Mouse (Mus musculus) intestine, postnatal 0 days (tissue): ENCODE data around the gene Actr2. TPM values are rescaled to one million over a fixed set of nuclear protein-coding genes. Genes with fewer than 3 reads are reported as not detected.

Source experiments
- ATAC-seq: fragments of 200-750 bp; cut with Nextera tagmentation; 2 replicates; pipeline ENCODE4 v1.8.0; 2017; ENCODE audit warnings: mild to moderate bottlenecking, moderate TSS enrichment, moderate library complexity
- H3K27ac ChIP-seq: fragments of 300-500 bp; sonication (generic); 2 replicates; pipeline ENCODE4 v1.5.1; 2014; ENCODE audit warnings: mild to moderate bottlenecking, low read depth, low read length, moderate library complexity
- H3K27me3 ChIP-seq: fragments of 300-500 bp; sonication (generic); replicated peaks from 2 replicates; pipeline ENCODE4 v1.6.1; 2014; ENCODE audit warnings: low read length, mixed read lengths; ENCODE audit not compliant: control insufficient read depth, insufficient read depth
- H3K36me3 ChIP-seq: fragments of 300-500 bp; sonication (generic); 2 replicates; pipeline ENCODE4 v1.6.1; 2014; ENCODE audit warnings: mild to moderate bottlenecking, moderate library complexity; ENCODE audit not compliant: control insufficient read depth, insufficient read depth
- H3K4me1 ChIP-seq: fragments of 300-500 bp; sonication (generic); replicated peaks from 2 replicates; pipeline ENCODE4 v1.6.1; 2014; ENCODE audit warnings: antibody characterized with exemption, low read length, mixed read lengths; ENCODE audit not compliant: control insufficient read depth, insufficient read depth
- H3K4me2 ChIP-seq: fragments of 300-500 bp; sonication (generic); replicated peaks from 2 replicates; pipeline ENCODE4 v1.6.1; 2014; ENCODE audit warnings: low read depth, mild to moderate bottlenecking, moderate library complexity
- H3K4me3 ChIP-seq: fragments of 300-500 bp; sonication (generic); 2 replicates; pipeline ENCODE4 v1.5.1; 2014; ENCODE audit warnings: low read depth, low read length
- H3K9ac ChIP-seq: fragments of 300-500 bp; sonication (generic); 2 replicates; pipeline ENCODE4 v1.6.1; 2014; ENCODE audit warnings: mild to moderate bottlenecking, low read depth, low read length
- H3K9me3 ChIP-seq: fragments of 300-500 bp; sonication (generic); 2 replicates; pipeline ENCODE4 v1.6.1; 2016; ENCODE audit warnings: mixed run types; ENCODE audit not compliant: control insufficient read depth
- CTCF ChIP-seq: sonication (generic); IDR thresholded peaks from 2 replicates; pipeline ENCODE4 v1.5.1; 2016; ENCODE audit warnings: low read depth, mild to moderate bottlenecking, control low read depth, antibody characterized with exemption, moderate library complexity
- WGBS: fragments of 180-500 bp; shearing (Covaris S2); extraction: QIAGEN DNeasy Blood & Tissue Kit; methylation state at CpG from one replicate; pipeline ENCODE4 v1.1.7; 2014; 5-methylcytosine and 5-hydroxymethylcytosine counted together
- polyA plus RNA-seq: library from polyadenylated mRNA; unstranded; fragments of >200 nt; fragmentation: Nextera tagmentation; extraction: Ambion mirVana; gene quantifications from 2 replicates; pipeline ENCODE4 v1.2.1, GENCODE M21; 2015

Actr2 gene
- polyA plus RNA-seq, 1 experiment from 2014 or later = 109 TPM

GRCm38 (mm10) chr11:20018905-20019304 is 93.8 kb downstream of the Actr2 start:
- no peak for ATAC-seq
- 97% methylated on average over 2 of the region's 2 CpGs for WGBS

GRCm38 (mm10) chr11:20017937-20018336 is 94.8 kb downstream of the Actr2 start:
- H3K27me3 ChIP-seq = no peaks in the 10 kb centered on the region
- peaks cover 62% of the 10 kb centered on the region for H3K36me3 ChIP-seq
- H3K27ac ChIP-seq = no peak overlapping the region
- H3K9me3 ChIP-seq = peaks cover 8% of the 10 kb centered on the region
- H3K4me2 ChIP-seq = no peak overlapping the region
- no peaks in the 10 kb centered on the region for H3K4me1 ChIP-seq
- no peak for TF ChIP-seq CTCF
- H3K4me3 ChIP-seq = no peak overlapping the region
- no peak for ATAC-seq
- no peak overlapping the region for H3K9ac ChIP-seq
- WGBS = 96% methylated on average over 13 of the region's 13 CpGs

More at GRCm38 (mm10) chr11:20018905-20019304, 93.8 kb downstream of the Actr2 start:
- peaks cover 70% of the 10 kb centered on the region for H3K36me3 ChIP-seq
- no peak overlapping the region for H3K4me2 ChIP-seq
- no peak overlapping the region for H3K9ac ChIP-seq
- H3K9me3 ChIP-seq = peaks cover 8% of the 10 kb centered on the region
- TF ChIP-seq CTCF = no peak
- H3K27me3 ChIP-seq = no peaks in the 10 kb centered on the region
- H3K27ac ChIP-seq = no peak overlapping the region
- H3K4me3 ChIP-seq = no peak overlapping the region
- no peaks in the 10 kb centered on the region for H3K4me1 ChIP-seq

- TF ChIP-seq CTCF = no peak
- H3K4me3 ChIP-seq = no peak overlapping the region
- ATAC-seq = no peak
- H3K9me3 ChIP-seq = no peaks in the 10 kb centered on the region
- 94% methylated on average over 3 of the region's 3 CpGs for WGBS
- no peaks in the 10 kb centered on the region for H3K27me3 ChIP-seq
- no peak overlapping the region for H3K4me2 ChIP-seq
- no peaks in the 10 kb centered on the region for H3K4me1 ChIP-seq
- H3K27ac ChIP-seq = no peak overlapping the region
- peaks cover 36% of the 10 kb centered on the region for H3K36me3 ChIP-seq
- no peak overlapping the region for H3K9ac ChIP-seq
Observed at GRCm38 (mm10) chr11:20013366-20013765, 99.3 kb downstream of the Actr2 start.

Other genes with a start within 250 kb of the Actr2 start
- 5.6 and 5.7 TPM in 2 replicates for gene Spred2, start 188.5 kb downstream of the Actr2 start, polyA plus RNA-seq
- 761 and 762 TPM in 2 replicates for gene Rab1a, start 88.5 kb upstream of the Actr2 start, polyA plus RNA-seq
- gene Cep68, start 136.5 kb upstream of the Actr2 start, polyA plus RNA-seq = 6.3 and 6.5 TPM in 2 replicates
- gene Slc1a4, start 219.8 kb upstream of the Actr2 start, polyA plus RNA-seq = 3.1 and 3.4 TPM in 2 replicates